In genomic region chr6:136358471-136358870, GRCm38 (mm10) we compare ENCODE assay signal across 29 mouse cellular contexts. TPM values are rescaled to one million over a fixed set of nuclear protein-coding genes. Genes with fewer than 3 reads are reported as not detected.
"Had no signal": no experiment of that assay in that cellular context is flagged by ENCODE, and none has a peak within 500 bp of the region (broad histone marks: within the 10 kb centered on the region; RNA-seq: fewer than 3 reads in every experiment).

No protein-coding gene starts in this region.

- H3K9ac ChIP-seq: limb, embryonic 13.5 days; liver, embryonic 13.5 days; midbrain, embryonic 13.5 days had no signal

- H3K27me3 ChIP-seq: limb, embryonic 13.5 days; liver, embryonic 13.5 days; midbrain, embryonic 13.5 days had no signal

- ATAC-seq: intestine, postnatal 0 days; midbrain, embryonic 13.5 days had no signal

- H3K9me3 ChIP-seq: limb, embryonic 13.5 days; liver, embryonic 13.5 days had no signal

- DNase-seq: kidney, adult 2 months; kidney, postnatal 25 days; left cerebral cortex, postnatal 4 days; liver, embryonic 13.5 days; lung, adult 2 months; thymus, adult 18-20 months; thymus, postnatal 36 days had no signal

- H3K4me3 ChIP-seq: limb, embryonic 13.5 days; liver, embryonic 13.5 days; midbrain, embryonic 13.5 days had no signal

- H3K36me3 ChIP-seq: limb, embryonic 13.5 days; liver, embryonic 13.5 days; midbrain, embryonic 13.5 days had no signal

- H3K4me1 ChIP-seq: liver, embryonic 13.5 days; midbrain, embryonic 13.5 days had no signal

- H3K27ac ChIP-seq: kidney, postnatal 0 days; limb, embryonic 13.5 days; liver, embryonic 13.5 days; macrophage; midbrain, embryonic 13.5 days had no signal

- H3K4me2 ChIP-seq: limb, embryonic 13.5 days; liver, embryonic 13.5 days; midbrain, embryonic 13.5 days had no signal

RNA-seq across cellular contexts. Expression of gene Gm8994, which starts 31.1 kb away (rescaled TPM):
- total RNA-seq: left cerebral cortex, adult 8-10 months; left cerebral cortex, postnatal 14 days; left cerebral cortex, postnatal 4 days; liver, adult 2 months; megakaryocyte, adult 5-6 weeks had no signal
- polyA plus RNA-seq: intestine, embryonic 14.5 days; intestine, postnatal 0 days; kidney, adult 2 months; kidney, embryonic 14.5 days; kidney, postnatal 0 days; large intestine, adult 2 months; liver, adult 2 months; liver, embryonic 13.5 days; liver, embryonic 16.5 days; lung, adult 2 months; lung, embryonic 16.5 days; macrophage; midbrain, embryonic 13.5 days; midbrain, postnatal 0 days; neural tube, embryonic 11.5 days; neural tube, embryonic 14.5 days; small intestine, adult 2 months; spleen, adult 2 months; stomach, embryonic 16.5 days; testis, adult 2 months had no signal

RNA-seq across cellular contexts. Expression of gene E330021D16Rik, which starts 56.9 kb away (rescaled TPM):
- total RNA-seq: left cerebral cortex, adult 8-10 months; left cerebral cortex, postnatal 14 days; left cerebral cortex, postnatal 4 days; liver, adult 2 months; megakaryocyte, adult 5-6 weeks; midbrain, postnatal 0 days had no signal
- polyA plus RNA-seq: intestine, embryonic 14.5 days; intestine, postnatal 0 days; large intestine, adult 2 months; limb, embryonic 13.5 days; liver, embryonic 13.5 days; macrophage; midbrain, embryonic 13.5 days; midbrain, postnatal 0 days; neural tube, embryonic 11.5 days; neural tube, embryonic 14.5 days; small intestine, adult 2 months; stomach, embryonic 16.5 days; urinary bladder, adult 2 months had no signal
